Mouse (Mus musculus) hindbrain, embryonic 13.5 days (tissue): ENCODE measurements around the gene Sult1d1. TPM values are rescaled to one million over a fixed set of nuclear protein-coding genes. Genes with fewer than 3 reads are reported as not detected.

Experiments used
- ATAC-seq: fragments of 200-750 bp; cut with Nextera tagmentation; 2 replicates; pipeline ENCODE4 v1.8.0; 2017; ENCODE audit warnings: moderate TSS enrichment; ENCODE audit not compliant: low FRiP score
- H3K27ac ChIP-seq: fragments of 300-500 bp; sonication (generic); 2 replicates; pipeline ENCODE4 v1.5.1; 2015; ENCODE audit warnings: inconsistent platforms, mild to moderate bottlenecking, moderate library complexity
- H3K27me3 ChIP-seq: fragments of 300-500 bp; sonication (generic); 2 replicates; pipeline ENCODE4 v1.6.1; 2015; ENCODE audit warnings: mild to moderate bottlenecking, inconsistent platforms
- H3K36me3 ChIP-seq: fragments of 300-500 bp; sonication (generic); 2 replicates; pipeline ENCODE4 v1.6.1; 2015; ENCODE audit warnings: mild to moderate bottlenecking, inconsistent platforms
- H3K4me1 ChIP-seq: fragments of 300-500 bp; sonication (generic); replicated peaks from 2 replicates; pipeline ENCODE4 v1.6.1; 2015; ENCODE audit warnings: inconsistent platforms
- H3K4me2 ChIP-seq: fragments of 300-500 bp; sonication (generic); 2 replicates; pipeline ENCODE4 v1.6.1; 2015; ENCODE audit warnings: inconsistent platforms, mild to moderate bottlenecking, moderate library complexity
- H3K4me3 ChIP-seq: fragments of 300-500 bp; sonication (generic); 2 replicates; pipeline ENCODE4 v1.5.1; 2015; ENCODE audit warnings: mild to moderate bottlenecking, inconsistent platforms
- H3K9ac ChIP-seq: fragments of 300-500 bp; sonication (generic); 2 replicates; pipeline ENCODE4 v1.6.1; 2015; ENCODE audit warnings: mild to moderate bottlenecking, inconsistent platforms
- H3K9me3 ChIP-seq: fragments of 300-500 bp; sonication (generic); 2 replicates; pipeline ENCODE4 v1.6.1; 2016; ENCODE audit warnings: inconsistent platforms
- WGBS: fragments of 180-500 bp; shearing (Covaris S2); methylation state at CpG from one replicate; pipeline ENCODE4 v1.1.7; 2015; 5-methylcytosine and 5-hydroxymethylcytosine counted together
- polyA plus RNA-seq: library from polyadenylated mRNA; unstranded; fragments of >200 nt; fragmentation: Nextera tagmentation; extraction: Ambion mirVana; gene quantifications from 2 replicates; pipeline ENCODE4 v1.2.1, GENCODE M21; 2015

The Sult1d1 gene
- not detected in 2 replicates for polyA plus RNA-seq

- H3K9me3 ChIP-seq, result no peaks in the 10 kb centered on the region
- no peak for ATAC-seq
- no peak within 1 kb of the TSS for H3K4me2 ChIP-seq
- 83% methylated on average over 5 of the region's 5 CpGs for WGBS
- no peaks in the 10 kb centered on the region for H3K27me3 ChIP-seq
- no peak within 1 kb of the TSS for H3K27ac ChIP-seq
- H3K4me3 ChIP-seq, result no peak within 1 kb of the TSS
- no peaks in the 10 kb centered on the region for H3K4me1 ChIP-seq
- H3K9ac ChIP-seq, result no peak within 1 kb of the TSS
- H3K36me3 ChIP-seq, result no peaks in the 10 kb centered on the region
Observed at GRCm38 (mm10) chr5:87568845-87569244, at the start of gene Sult1d1. Sult1d1 (minus strand) TSS chr5:87569027.

DNA sequence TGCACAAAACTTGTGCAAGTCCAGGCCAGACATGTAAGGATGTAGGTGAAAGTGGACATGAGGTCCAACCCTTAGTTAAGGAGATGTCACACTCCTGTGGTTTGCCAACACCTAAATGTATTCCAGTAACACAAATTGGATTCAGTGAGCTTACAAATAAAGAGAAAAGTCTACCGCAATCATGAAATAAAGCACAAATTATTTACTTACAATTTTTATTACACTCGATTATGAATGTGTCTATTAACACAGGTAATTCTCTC, 46.2 kb upstream of the Sult1d1 start:
- Histone ChIP-seq H3K4me2 (no peak overlapping the region), H3K9ac (no peak overlapping the region), H3K4me1 (no peaks in the 10 kb centered on the region), H3K9me3 (no peaks in the 10 kb centered on the region), H3K27ac (no peak overlapping the region), H3K4me3 (no peak overlapping the region), H3K36me3 (no peaks in the 10 kb centered on the region), H3K27me3 (no peaks in the 10 kb centered on the region)
- 95% methylated on average over 2 of the region's 2 CpGs for WGBS
- ATAC-seq, result no peak

DNA sequence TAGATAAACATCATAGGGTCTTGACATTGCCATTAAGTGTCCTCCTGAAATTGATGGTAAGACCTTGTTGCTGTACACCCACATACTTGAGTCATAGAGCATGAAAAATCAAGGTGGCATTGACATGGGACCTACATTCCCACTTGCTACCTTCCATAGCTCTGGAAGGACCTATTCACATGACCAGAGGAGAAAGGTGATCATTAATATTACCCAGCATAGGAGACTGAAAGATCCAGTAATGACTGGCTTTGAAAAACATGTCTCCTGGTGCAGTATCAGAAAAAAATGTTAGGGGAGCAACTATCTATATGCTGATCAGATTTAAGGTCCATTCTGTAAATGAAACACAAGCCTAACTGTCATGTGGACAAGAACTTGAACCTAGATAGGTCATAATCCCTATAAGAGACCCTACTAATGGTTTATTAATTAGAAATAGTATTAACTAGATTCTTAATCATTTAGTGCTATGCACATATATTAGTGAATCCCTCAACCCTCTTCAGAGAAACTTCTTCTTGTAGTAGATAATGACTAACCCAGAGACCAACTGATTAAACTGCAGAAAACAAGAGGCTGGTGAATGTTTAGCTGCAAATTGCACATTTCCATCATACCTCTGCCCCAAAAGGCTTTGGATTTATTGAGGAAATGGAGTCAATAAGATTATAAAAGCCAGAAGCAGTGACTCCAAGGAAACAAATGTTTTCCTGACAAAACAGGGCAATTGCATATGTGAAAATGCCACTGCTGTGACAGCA, 45.7 kb upstream of the Sult1d1 start:
- Histone ChIP-seq H3K4me1 (no peaks in the 10 kb centered on the region), H3K4me3 (no peak overlapping the region), H3K27me3 (no peaks in the 10 kb centered on the region), H3K36me3 (no peaks in the 10 kb centered on the region), H3K27ac (no peak overlapping the region), H3K9me3 (no peaks in the 10 kb centered on the region), H3K4me2 (no peak overlapping the region), H3K9ac (no peak overlapping the region)
- ATAC-seq, result no peak

GRCm38 (mm10) chr5:87601018-87601417, 32.2 kb upstream of the Sult1d1 start:
- 71% methylated on average over 3 of the region's 3 CpGs for WGBS
- Histone ChIP-seq H3K9ac (no peak overlapping the region), H3K27me3 (no peaks in the 10 kb centered on the region), H3K9me3 (no peaks in the 10 kb centered on the region), H3K27ac (no peak overlapping the region), H3K4me2 (no peak overlapping the region), H3K4me1 (no peaks in the 10 kb centered on the region), H3K4me3 (no peak overlapping the region), H3K36me3 (no peaks in the 10 kb centered on the region)
- no peak for ATAC-seq

GRCm38 (mm10) chr5:87597891-87598290, 29.1 kb upstream of the Sult1d1 start:
- H3K4me2 ChIP-seq, result no peak overlapping the region
- no peaks in the 10 kb centered on the region for H3K4me1 ChIP-seq
- no peaks in the 10 kb centered on the region for H3K36me3 ChIP-seq
- 76% methylated on average over 2 of the region's 2 CpGs for WGBS
- no peak overlapping the region for H3K4me3 ChIP-seq
- H3K27me3 ChIP-seq, result no peaks in the 10 kb centered on the region
- no peak for ATAC-seq
- H3K9ac ChIP-seq, result no peak overlapping the region
- no peaks in the 10 kb centered on the region for H3K9me3 ChIP-seq
- no peak overlapping the region for H3K27ac ChIP-seq

DNA sequence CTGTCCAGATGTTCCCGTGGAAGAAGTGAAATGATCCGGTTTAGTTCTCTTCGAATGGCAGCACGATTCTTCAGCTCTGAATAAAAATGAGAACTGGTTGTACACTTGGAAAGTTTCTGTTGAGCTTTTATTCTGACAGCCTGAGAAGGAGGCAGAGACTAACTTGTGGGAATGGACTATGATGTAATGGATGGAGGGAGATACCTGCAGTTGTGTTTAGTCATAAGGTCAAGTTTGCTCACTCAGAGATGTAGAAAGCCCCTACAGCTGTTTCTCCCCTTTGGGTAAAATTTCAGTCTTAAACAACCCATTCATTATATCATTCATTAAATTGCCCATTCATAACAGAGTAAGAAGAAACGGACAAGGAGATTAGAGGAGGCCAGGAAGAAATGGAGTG, 22.7 kb upstream of the Sult1d1 start, which contains the start of gene Sult1e1:
TSS of gene Sult1e1 (minus strand) at position 101 of the 400 bp plus-strand sequence.
- Histone ChIP-seq H3K36me3 (no peaks in the 10 kb centered on the region), H3K9me3 (no peaks in the 10 kb centered on the region), H3K4me1 (no peaks in the 10 kb centered on the region), H3K27ac (no peak within 1 kb of the TSS), H3K9ac (no peak within 1 kb of the TSS), H3K27me3 (no peaks in the 10 kb centered on the region), H3K4me3 (no peak within 1 kb of the TSS), H3K4me2 (no peak within 1 kb of the TSS)
- no peak for ATAC-seq
- 86% methylated on average over 5 of the region's 5 CpGs for WGBS

DNA sequence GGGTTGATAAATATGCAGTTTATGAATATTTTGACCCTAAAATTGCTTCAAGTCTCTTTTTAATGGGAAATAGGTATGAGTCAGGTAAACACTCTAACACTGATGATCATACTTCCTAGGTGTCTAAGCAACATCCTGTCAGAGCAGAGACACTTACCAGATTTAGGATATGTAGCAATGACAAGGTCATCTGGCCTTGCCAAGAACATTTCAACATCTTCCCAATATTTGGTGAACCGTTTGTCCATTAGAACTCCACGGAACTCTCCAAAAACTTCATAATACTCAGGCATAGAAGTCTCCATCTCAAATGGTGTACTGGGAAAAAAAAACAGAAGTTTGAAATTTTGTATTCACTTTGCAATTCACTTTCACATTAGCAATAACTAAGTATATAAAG, 21.1 kb upstream of the Sult1d1 start:
- no peak overlapping the region for H3K4me3 ChIP-seq
- no peak overlapping the region for H3K4me2 ChIP-seq
- H3K27ac ChIP-seq, result no peak overlapping the region
- H3K4me1 ChIP-seq, result no peaks in the 10 kb centered on the region
- no peaks in the 10 kb centered on the region for H3K27me3 ChIP-seq
- no peaks in the 10 kb centered on the region for H3K36me3 ChIP-seq
- no peaks in the 10 kb centered on the region for H3K9me3 ChIP-seq
- ATAC-seq, result no peak
- 84% methylated on average over 2 of the region's 2 CpGs for WGBS
- H3K9ac ChIP-seq, result no peak overlapping the region

GRCm38 (mm10) chr5:87580389-87580788, 11.6 kb upstream of the Sult1d1 start:
- Histone ChIP-seq H3K9me3 (no peaks in the 10 kb centered on the region), H3K4me1 (no peaks in the 10 kb centered on the region), H3K27ac (no peak overlapping the region), H3K27me3 (no peaks in the 10 kb centered on the region), H3K9ac (no peak overlapping the region), H3K36me3 (no peaks in the 10 kb centered on the region), H3K4me2 (no peak overlapping the region), H3K4me3 (no peak overlapping the region)
- WGBS, result 81% methylated on average over 1 of the region's 1 CpGs
- no peak for ATAC-seq

DNA sequence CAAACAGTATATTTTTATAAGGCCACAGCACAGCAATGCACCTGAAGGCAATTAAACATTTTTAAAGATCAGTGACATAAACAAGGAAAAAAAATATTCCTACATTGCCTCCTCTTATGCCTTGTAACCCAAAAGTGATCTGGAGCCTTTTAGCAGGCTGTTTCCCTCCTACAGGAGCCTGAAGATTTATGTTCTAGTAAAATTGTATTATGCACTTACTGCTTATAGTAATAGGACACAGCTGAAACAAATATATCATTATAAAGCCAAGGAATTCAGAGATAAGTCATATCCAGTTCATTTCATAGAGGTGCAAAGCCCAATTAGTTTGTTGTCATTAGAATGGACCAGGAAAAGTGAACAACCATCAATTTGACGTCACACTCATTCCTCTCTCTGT, 5.3 kb upstream of the Sult1d1 start:
- H3K9me3 ChIP-seq, result no peaks in the 10 kb centered on the region
- no peaks in the 10 kb centered on the region for H3K4me1 ChIP-seq
- H3K4me3 ChIP-seq, result no peak overlapping the region
- H3K9ac ChIP-seq, result no peak overlapping the region
- H3K4me2 ChIP-seq, result no peak overlapping the region
- H3K27me3 ChIP-seq, result no peaks in the 10 kb centered on the region
- no peak for ATAC-seq
- 71% methylated on average over 1 of the region's 1 CpGs for WGBS
- no peaks in the 10 kb centered on the region for H3K36me3 ChIP-seq
- no peak overlapping the region for H3K27ac ChIP-seq

- no peaks in the 10 kb centered on the region for H3K9me3 ChIP-seq
- no peaks in the 10 kb centered on the region for H3K36me3 ChIP-seq
- no peaks in the 10 kb centered on the region for H3K27me3 ChIP-seq
- no peak overlapping the region for H3K4me3 ChIP-seq
- 67% methylated on average over 5 of the region's 5 CpGs for WGBS
- no peak overlapping the region for H3K27ac ChIP-seq
- H3K4me2 ChIP-seq, result no peak overlapping the region
- no peaks in the 10 kb centered on the region for H3K4me1 ChIP-seq
- no peak for ATAC-seq
- no peak overlapping the region for H3K9ac ChIP-seq
Observed at GRCm38 (mm10) chr5:87573490-87573889, 4.7 kb upstream of the Sult1d1 start.

DNA sequence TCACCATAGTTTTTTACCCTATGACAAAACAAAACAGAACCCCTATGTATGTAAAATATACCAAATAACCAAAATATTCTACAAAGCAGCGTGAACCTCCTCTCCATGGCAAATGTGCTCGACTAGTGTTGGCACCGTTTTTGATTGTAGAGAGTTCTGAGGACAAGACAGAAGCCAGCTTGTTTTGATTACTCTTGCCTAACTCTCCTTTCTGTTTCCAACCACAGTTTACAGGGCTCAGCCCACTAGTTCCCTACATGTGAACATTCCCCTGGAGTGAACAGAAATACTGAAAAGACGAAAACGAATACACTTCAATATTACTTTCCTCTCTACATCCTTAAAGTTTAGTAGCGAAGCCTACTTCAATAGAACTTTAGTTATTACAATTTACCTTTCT, 4.0 kb upstream of the Sult1d1 start:
- no peaks in the 10 kb centered on the region for H3K4me1 ChIP-seq
- no peak overlapping the region for H3K9ac ChIP-seq

GRCm38 (mm10) chr5:87567306-87567705, 1.5 kb downstream of the Sult1d1 start:
- no peak overlapping the region for H3K9ac ChIP-seq
- H3K9me3 ChIP-seq, result no peaks in the 10 kb centered on the region
- no peaks in the 10 kb centered on the region for H3K4me1 ChIP-seq
- 92% methylated on average over 1 of the region's 1 CpGs for WGBS
- H3K27ac ChIP-seq, result no peak overlapping the region
- no peak overlapping the region for H3K4me3 ChIP-seq
- no peak for ATAC-seq
- no peaks in the 10 kb centered on the region for H3K27me3 ChIP-seq
- no peaks in the 10 kb centered on the region for H3K36me3 ChIP-seq
- H3K4me2 ChIP-seq, result no peak overlapping the region

More for the DNA sequence above, 4.0 kb upstream of the Sult1d1 start:
- no peaks in the 10 kb centered on the region for H3K9me3 ChIP-seq
- ATAC-seq, result no peak
- no peaks in the 10 kb centered on the region for H3K36me3 ChIP-seq
- no peak overlapping the region for H3K4me2 ChIP-seq
- no peak overlapping the region for H3K27ac ChIP-seq
- no peaks in the 10 kb centered on the region for H3K27me3 ChIP-seq
- WGBS, result 90% methylated on average over 6 of the region's 6 CpGs
- no peak overlapping the region for H3K4me3 ChIP-seq

DNA sequence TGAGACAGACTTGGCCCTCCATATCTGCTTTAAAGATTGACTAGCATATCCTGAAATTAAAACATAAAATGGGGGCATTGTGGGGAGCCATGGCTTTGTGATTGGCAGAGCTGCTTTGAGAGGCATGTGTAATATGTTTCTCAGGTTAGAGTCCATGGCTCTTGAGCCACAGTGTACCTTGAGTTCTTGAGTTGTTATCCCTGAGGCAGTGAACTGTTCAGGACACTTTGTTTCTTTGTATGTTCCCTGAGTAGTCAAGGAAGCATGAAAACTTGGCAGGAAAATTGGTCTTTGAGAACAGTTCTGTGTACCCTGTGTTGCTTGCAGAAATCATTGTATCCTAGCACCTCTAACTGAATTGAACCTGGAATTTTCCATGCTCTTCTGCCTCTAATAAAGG, 5.9 kb downstream of the Sult1d1 start:
- H3K4me1 ChIP-seq, result no peaks in the 10 kb centered on the region
- ATAC-seq, result no peak

More for the DNA sequence above, 5.9 kb downstream of the Sult1d1 start:
- Histone ChIP-seq H3K27me3 (no peaks in the 10 kb centered on the region), H3K27ac (no peak overlapping the region), H3K4me2 (no peak overlapping the region), H3K9me3 (no peaks in the 10 kb centered on the region), H3K4me3 (no peak overlapping the region), H3K36me3 (no peaks in the 10 kb centered on the region), H3K9ac (no peak overlapping the region)
